Mouse (Mus musculus) lung, embryonic 15.5 days (tissue): Measurements from ENCODE around the gene Clec18a. TPM values are rescaled to one million over a fixed set of nuclear protein-coding genes. Genes with fewer than 3 reads are reported as not detected.
A peak's percentile ranks its signal among the peaks of the same experiment; 100 is the strongest.
"Not testable (repeated sequence)": the region's sequence is repeated elsewhere in the genome, so short reads cannot be mapped to it uniquely, and the experiment has no call there.

ENCODE experiments used
- ATAC-seq: fragments of 200-750 bp; cut with Nextera tagmentation; 2 replicates; pipeline ENCODE4 v1.8.0; 2017; ENCODE audit warnings: moderate number of reproducible peaks, borderline replicate concordance; ENCODE audit not compliant: low FRiP score, low TSS enrichment; ENCODE audit errors: extremely low read depth
- H3K27ac ChIP-seq: fragments of 300-500 bp; sonication (generic); 2 replicates; pipeline ENCODE4 v1.5.1; 2015; ENCODE audit warnings: moderate library complexity, mild to moderate bottlenecking, inconsistent platforms
- H3K27me3 ChIP-seq: fragments of 300-500 bp; sonication (generic); 2 replicates; pipeline ENCODE4 v1.6.1; 2015; ENCODE audit warnings: inconsistent platforms
- H3K36me3 ChIP-seq: fragments of 300-500 bp; sonication (generic); 2 replicates; pipeline ENCODE4 v1.6.1; 2015; ENCODE audit warnings: inconsistent platforms
- H3K4me1 ChIP-seq: fragments of 300-500 bp; sonication (generic); 2 replicates; pipeline ENCODE4 v1.6.1; 2015; ENCODE audit warnings: inconsistent platforms
- H3K4me2 ChIP-seq: fragments of 300-500 bp; sonication (generic); 2 replicates; pipeline ENCODE4 v1.6.1; 2015; ENCODE audit warnings: inconsistent platforms, mild to moderate bottlenecking, moderate library complexity
- H3K4me3 ChIP-seq: fragments of 300-500 bp; sonication (generic); 2 replicates; pipeline ENCODE4 v1.5.1; 2015; ENCODE audit warnings: mild to moderate bottlenecking, inconsistent platforms
- H3K9ac ChIP-seq: fragments of 300-500 bp; sonication (generic); 2 replicates; pipeline ENCODE4 v1.6.1; 2015; ENCODE audit warnings: inconsistent platforms
- H3K9me3 ChIP-seq: fragments of 300-500 bp; sonication (generic); 2 replicates; pipeline ENCODE4 v1.6.1; 2016; ENCODE audit warnings: inconsistent platforms
- WGBS: fragments of 180-500 bp; shearing (Covaris S2); methylation state at CpG from one replicate; pipeline ENCODE4 v1.1.7; 2015; 5-methylcytosine and 5-hydroxymethylcytosine counted together
- microRNA-seq: library from miRNA; unstranded; fragments of <30 nt; microRNA quantifications from one replicate; pipeline ENCODE4, GENCODE M21; 2016
- polyA plus RNA-seq: library from polyadenylated mRNA; unstranded; fragments of >200 nt; fragmentation: Nextera tagmentation; extraction: Ambion mirVana; gene quantifications from 2 replicates; pipeline ENCODE4 v1.2.1, GENCODE M21; 2015

The Clec18a gene
- polyA plus RNA-seq, 1 experiment from 2014 or later = 0.17 TPM

GRCm38 (mm10) chr8:111031572-111031971 is 60.7 kb downstream of the Clec18a start, which contains the start of gene Ddx19b:
Gene Ddx19b (minus strand): TSS chr8:111031751.
- H3K4me2 ChIP-seq = no peak within 1 kb of the TSS
- H3K27ac ChIP-seq = no peak within 1 kb of the TSS
- no peak for ATAC-seq
- H3K36me3 ChIP-seq = 0 out of 2 replicates have a peak, but pooled peaks cover under 1% of the 10 kb centered on the region
- no peaks in the 10 kb centered on the region for H3K9me3 ChIP-seq
- peaks cover 4% of the 10 kb centered on the region; the same call in 1 of the 2 replicates for H3K27me3 ChIP-seq
- no peak within 1 kb of the TSS for H3K4me3 ChIP-seq
- WGBS = 92% methylated on average over 19 of the region's 19 CpGs
- peaks cover 16% of the 10 kb centered on the region for H3K4me1 ChIP-seq
- no peak within 1 kb of the TSS for H3K9ac ChIP-seq

GRCm38 (mm10) chr8:111030045-111030444 is 62.2 kb downstream of the Clec18a start:
- no peak overlapping the region for H3K9ac ChIP-seq
- ATAC-seq = no peak

GRCm38 (mm10) chr8:111029589-111029988 is 62.6 kb downstream of the Clec18a start:
- H3K9ac ChIP-seq = no peak overlapping the region
- no peak overlapping the region for H3K4me3 ChIP-seq
- H3K4me2 ChIP-seq = no peak overlapping the region
- H3K4me1 ChIP-seq = peaks cover 7% of the 10 kb centered on the region
- peaks cover 4% of the 10 kb centered on the region; the same call in 1 of the 2 replicates for H3K27me3 ChIP-seq
- no peaks in the 10 kb centered on the region for H3K36me3 ChIP-seq
- H3K9me3 ChIP-seq = no peaks in the 10 kb centered on the region
- no peak overlapping the region for H3K27ac ChIP-seq
- 49% methylated on average over 4 of the region's 4 CpGs for WGBS
- no peak for ATAC-seq

More at GRCm38 (mm10) chr8:111030045-111030444, 62.2 kb downstream of the Clec18a start:
- Histone ChIP-seq H3K9me3 (no peaks in the 10 kb centered on the region), H3K4me1 (peaks cover 11% of the 10 kb centered on the region), H3K36me3 (no peaks in the 10 kb centered on the region), H3K4me3 (no peak overlapping the region), H3K27ac (no peak overlapping the region), H3K4me2 (no peak overlapping the region), H3K27me3 (peaks cover 4% of the 10 kb centered on the region; the same call in 1 of the 2 replicates)
- 73% methylated on average over 6 of the region's 6 CpGs for WGBS

- peak overlapping the region; percentile 70 for H3K9ac ChIP-seq
- H3K4me3 ChIP-seq = peak overlapping the region; percentile 71
- no peaks in the 10 kb centered on the region for H3K36me3 ChIP-seq
- H3K27ac ChIP-seq = peak overlapping the region; percentile 67
- no peaks in the 10 kb centered on the region for H3K9me3 ChIP-seq
- 0% methylated on average over 31 of the region's 31 CpGs for WGBS
- no peaks in the 10 kb centered on the region for H3K4me1 ChIP-seq
- H3K4me2 ChIP-seq = peak overlapping the region; percentile 76
- ATAC-seq = peak; percentile 93
- peaks cover 4% of the 10 kb centered on the region; the same call in 1 of the 2 replicates for H3K27me3 ChIP-seq
These were observed 64.8 kb downstream of the Clec18a start for GRCm38 (mm10) chr8:111027391-111027937.

GRCm38 (mm10) chr8:111026609-111027008 is 65.6 kb downstream of the Clec18a start:
- not testable (repeated sequence) for H3K9ac ChIP-seq, H3K4me3 ChIP-seq, H3K9me3 ChIP-seq, H3K4me2 ChIP-seq, H3K27ac ChIP-seq, H3K27me3 ChIP-seq, H3K36me3 ChIP-seq, ATAC-seq, H3K4me1 ChIP-seq
- WGBS = 76% methylated on average over 2 of the region's 2 CpGs

- WGBS = 62% methylated on average over 8 of the region's 10 CpGs
- Histone ChIP-seq H3K36me3 (peaks cover 34% of the 10 kb centered on the region), H3K27ac (0 out of 2 replicates have a peak overlapping the region, but pooled peaks have one; percentile 24)
These were observed 81.8 kb downstream of the Clec18a start for GRCm38 (mm10) chr8:111010230-111010991.

More at GRCm38 (mm10) chr8:111010230-111010991, 81.8 kb downstream of the Clec18a start:
- not testable (repeated sequence) for H3K27me3 ChIP-seq, H3K4me3 ChIP-seq, H3K4me2 ChIP-seq, H3K9me3 ChIP-seq, H3K9ac ChIP-seq, H3K4me1 ChIP-seq
- ATAC-seq = peak; percentile 78

Small RNA genes lying within 50 kb of the gene (microRNA-seq; reads per million reads assigned to microRNA genes)
- not detected for gene Gm24103
- gene Mir3473d = 0.74 reads per million

Other genes with a start within 250 kb of the Clec18a start
- gene Cog4, start 245.8 kb downstream of the Clec18a start, polyA plus RNA-seq = 68.4 and 74.3 TPM in 2 replicates
- gene Sf3b3, start 245.6 kb downstream of the Clec18a start, polyA plus RNA-seq = 141 and 146 TPM in 2 replicates
- 10.8 and 11.4 TPM in 2 replicates for gene Fuk, start 189.9 kb downstream of the Clec18a start, polyA plus RNA-seq
- 18.3 and 20.5 TPM in 2 replicates for gene St3gal2, start 172.5 kb downstream of the Clec18a start, polyA plus RNA-seq
- 13.0 and 14.0 TPM in 2 replicates for gene Ddx19a, start 94.6 kb downstream of the Clec18a start, polyA plus RNA-seq
- 7.0 and 7.3 TPM in 2 replicates for gene Ddx19b, start 60.7 kb downstream of the Clec18a start, polyA plus RNA-seq
- gene Aars, start 59.3 kb downstream of the Clec18a start, polyA plus RNA-seq = 58.0 and 60.5 TPM in 2 replicates
- 14.4 and 14.5 TPM in 2 replicates for gene Exosc6, start 36.1 kb downstream of the Clec18a start, polyA plus RNA-seq
- 10.1 and 10.7 TPM in 2 replicates for gene Pdpr, start 2.2 kb upstream of the Clec18a start, polyA plus RNA-seq
- gene Glg1, start 166.8 kb upstream of the Clec18a start, polyA plus RNA-seq = 65.1 and 72.5 TPM in 2 replicates
- gene Rfwd3, start 207.8 kb upstream of the Clec18a start, polyA plus RNA-seq = 62.8 and 68.1 TPM in 2 replicates
- gene Mlkl, start 245.8 kb upstream of the Clec18a start, polyA plus RNA-seq = 4.3 and 5.2 TPM in 2 replicates